Mouse (Mus musculus): ENCODE measurements around the gene Gna14. TPM values are rescaled to one million over a fixed set of nuclear protein-coding genes. Genes with fewer than 3 reads are reported as not detected.

The Gna14 gene
- polyA plus RNA-seq, 1 experiment from 2014 or later = 0.79 TPM

GRCm38 (mm10) chr19:16562676-16563075, 127.1 kb downstream of the Gna14 start:
- TF ChIP-seq CTCF (IDR thresholded peaks at IDR 0.05; ENCODE audit: low read depth) (no peak), EP300 (IDR thresholded peaks at IDR 0.05; ENCODE audit: low read depth) (no peak)
- no peak overlapping the region for H3K27ac ChIP-seq (ENCODE audit: low read depth)
- no peak overlapping the region for H3K9ac ChIP-seq (replicated peaks)
- ATAC-seq = no peak
- no peaks in the 10 kb centered on the region for H3K36me3 ChIP-seq (replicated peaks; ENCODE audit: insufficient read depth, low read length)
- WGBS (ENCODE audit: insufficient replicate concordance) = 86% methylated on average over 6 of the region's 6 CpGs
- H3K4me2 ChIP-seq (ENCODE audit: low read depth, low read length) = no peak overlapping the region
- H3K4me1 ChIP-seq (ENCODE audit: insufficient read depth) = no peaks in the 10 kb centered on the region
- H3K27me3 ChIP-seq (ENCODE audit: insufficient read depth, low read length) = no peaks in the 10 kb centered on the region
- H3K4me3 ChIP-seq (ENCODE audit: low read depth, low read length) = no peak overlapping the region
- no peaks in the 10 kb centered on the region for H3K9me3 ChIP-seq (ENCODE audit: low read length)
- no peak for DNase-seq

- WGBS (ENCODE audit: insufficient replicate concordance) = 77% methylated on average over 6 of the region's 6 CpGs
- no peak overlapping the region for H3K9ac ChIP-seq (replicated peaks)
These were observed 141.2 kb downstream of the Gna14 start for GRCm38 (mm10) chr19:16576790-16577189.

DNA sequence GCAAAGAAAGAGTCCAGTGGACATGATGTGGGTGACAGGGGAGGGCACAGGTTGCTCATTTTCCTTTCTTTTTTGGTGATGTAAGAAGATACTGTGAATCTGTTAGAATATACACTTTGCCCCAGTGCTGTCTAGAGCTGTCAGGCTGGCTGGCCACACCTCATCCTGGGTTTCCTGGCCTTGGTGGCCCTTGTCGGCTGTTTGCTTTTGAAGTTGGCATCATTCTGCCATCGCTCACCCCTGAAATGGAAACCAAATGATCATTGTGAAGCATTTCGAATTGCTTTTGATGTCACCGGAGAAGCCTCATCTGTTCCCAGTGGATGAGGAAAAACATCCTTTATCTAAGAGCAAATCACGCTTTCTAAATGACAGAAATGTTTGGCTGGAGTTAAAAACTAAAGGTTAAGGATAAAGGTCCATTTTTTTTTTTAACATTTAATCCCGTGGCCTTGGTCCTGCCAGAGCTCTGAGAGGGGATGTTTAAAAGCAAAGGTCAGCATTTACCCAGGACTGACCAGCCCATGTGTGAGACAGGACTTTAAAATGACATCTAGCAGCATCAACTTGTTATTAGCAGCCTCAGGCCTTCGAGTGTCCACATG, 144.2 kb downstream of the Gna14 start:
- ATAC-seq = no peak
- Histone ChIP-seq H3K36me3 (replicated peaks; ENCODE audit: insufficient read depth, low read length) (no peaks in the 10 kb centered on the region), H3K27ac (ENCODE audit: low read depth) (no peak overlapping the region), H3K4me3 (ENCODE audit: low read depth, low read length) (no peak overlapping the region), H3K27me3 (ENCODE audit: insufficient read depth, low read length) (no peaks in the 10 kb centered on the region), H3K4me2 (ENCODE audit: low read depth, low read length) (no peak overlapping the region), H3K9ac (replicated peaks) (no peak overlapping the region), H3K4me1 (ENCODE audit: insufficient read depth) (no peaks in the 10 kb centered on the region), H3K9me3 (ENCODE audit: low read length) (peaks cover 4% of the 10 kb centered on the region; the same call in 1 of the 2 replicates)
- no peak for DNase-seq
- 72% methylated on average over 7 of the region's 7 CpGs for WGBS (ENCODE audit: insufficient replicate concordance)
- no peak for TF ChIP-seq CTCF (IDR thresholded peaks at IDR 0.05; ENCODE audit: low read depth)
- no peak for TF ChIP-seq EP300 (IDR thresholded peaks at IDR 0.05; ENCODE audit: low read depth)

More at GRCm38 (mm10) chr19:16576790-16577189, 141.2 kb downstream of the Gna14 start:
- H3K27me3 ChIP-seq (ENCODE audit: insufficient read depth, low read length) = no peaks in the 10 kb centered on the region
- peaks cover under 1% of the 10 kb centered on the region; the same call in 1 of the 2 replicates for H3K9me3 ChIP-seq (ENCODE audit: low read length)
- no peaks in the 10 kb centered on the region for H3K36me3 ChIP-seq (replicated peaks; ENCODE audit: insufficient read depth, low read length)
- H3K4me3 ChIP-seq (ENCODE audit: low read depth, low read length) = no peak overlapping the region
- no peak overlapping the region for H3K4me2 ChIP-seq (ENCODE audit: low read depth, low read length)
- H3K27ac ChIP-seq (ENCODE audit: low read depth) = no peak overlapping the region
- H3K4me1 ChIP-seq (ENCODE audit: insufficient read depth) = no peaks in the 10 kb centered on the region
- no peak for ATAC-seq
- TF ChIP-seq CTCF (IDR thresholded peaks at IDR 0.05; ENCODE audit: low read depth) (no peak), EP300 (IDR thresholded peaks at IDR 0.05; ENCODE audit: low read depth) (no peak)
- DNase-seq = no peak

- Histone ChIP-seq H3K27me3 (ENCODE audit: insufficient read depth, low read length) (no peaks in the 10 kb centered on the region), H3K9me3 (ENCODE audit: low read length) (peaks cover 4% of the 10 kb centered on the region; the same call in 1 of the 2 replicates), H3K4me1 (ENCODE audit: insufficient read depth) (no peaks in the 10 kb centered on the region), H3K4me2 (ENCODE audit: low read depth, low read length) (no peak overlapping the region), H3K27ac (ENCODE audit: low read depth) (no peak overlapping the region), H3K36me3 (replicated peaks; ENCODE audit: insufficient read depth, low read length) (no peaks in the 10 kb centered on the region), H3K4me3 (ENCODE audit: low read depth, low read length) (no peak overlapping the region), H3K9ac (replicated peaks) (no peak overlapping the region)
- ATAC-seq = no peak
- no peak for TF ChIP-seq CTCF (IDR thresholded peaks at IDR 0.05; ENCODE audit: low read depth)
- no peak for TF ChIP-seq EP300 (IDR thresholded peaks at IDR 0.05; ENCODE audit: low read depth)
- DNase-seq = no peak
- WGBS (ENCODE audit: insufficient replicate concordance) = 84% methylated on average over 8 of the region's 8 CpGs
These were observed 144.9 kb downstream of the Gna14 start for GRCm38 (mm10) chr19:16580501-16580900.

DNA sequence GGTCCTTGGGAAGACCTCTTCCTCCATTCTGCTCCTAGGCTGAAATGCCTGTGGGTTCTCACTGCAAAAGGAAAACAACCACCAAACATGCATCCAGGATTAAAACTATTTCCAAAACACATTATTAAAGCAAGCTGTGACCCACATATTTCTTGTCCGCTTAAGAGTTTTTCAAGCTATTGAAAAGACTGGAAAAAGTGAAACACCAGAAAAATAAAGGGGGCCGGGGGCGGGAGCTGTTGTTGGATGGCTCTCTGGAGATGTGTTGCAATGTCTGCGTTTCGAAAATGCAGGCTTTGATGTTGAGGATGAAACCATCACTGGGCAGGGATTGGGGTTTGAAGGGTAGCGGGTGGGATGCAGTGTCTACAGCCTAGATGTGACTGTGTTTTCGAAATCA, 149.0 kb downstream of the Gna14 start:
- Histone ChIP-seq H3K27ac (ENCODE audit: low read depth) (no peak overlapping the region), H3K4me3 (ENCODE audit: low read depth, low read length) (no peak overlapping the region), H3K4me2 (ENCODE audit: low read depth, low read length) (no peak overlapping the region), H3K4me1 (ENCODE audit: insufficient read depth) (no peaks in the 10 kb centered on the region), H3K27me3 (ENCODE audit: insufficient read depth, low read length) (no peaks in the 10 kb centered on the region), H3K36me3 (replicated peaks; ENCODE audit: insufficient read depth, low read length) (no peaks in the 10 kb centered on the region), H3K9ac (replicated peaks) (no peak overlapping the region), H3K9me3 (ENCODE audit: low read length) (peaks cover 4% of the 10 kb centered on the region; the same call in 1 of the 2 replicates)
- 76% methylated on average over 7 of the region's 7 CpGs for WGBS (ENCODE audit: insufficient replicate concordance)
- ATAC-seq = no peak
- no peak for DNase-seq
- TF ChIP-seq EP300 (IDR thresholded peaks at IDR 0.05; ENCODE audit: low read depth) = no peak
- no peak for TF ChIP-seq CTCF (IDR thresholded peaks at IDR 0.05; ENCODE audit: low read depth)

DNA sequence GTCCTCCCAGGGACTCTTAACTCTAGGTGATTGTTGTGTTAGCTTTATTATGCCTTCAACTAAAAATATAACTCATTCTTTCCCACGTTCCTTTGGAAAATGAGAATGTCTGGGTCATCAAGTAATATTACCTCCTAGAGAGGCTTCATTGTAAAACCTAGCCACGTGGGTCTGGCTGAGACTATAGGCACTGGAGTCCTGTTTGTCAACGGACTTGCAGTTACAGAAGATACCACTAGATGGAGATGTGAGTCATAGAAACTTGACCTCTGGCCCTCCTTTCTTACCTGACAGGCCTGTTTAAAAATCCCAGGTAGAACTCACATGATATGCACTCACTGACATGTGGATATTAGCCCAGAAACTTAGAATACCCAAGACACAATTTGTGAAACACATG, 149.8 kb downstream of the Gna14 start:
- WGBS (ENCODE audit: insufficient replicate concordance) = 6% methylated on average over 3 of the region's 3 CpGs
- TF ChIP-seq CTCF (IDR thresholded peaks at IDR 0.05; ENCODE audit: low read depth) (peak; percentile 77), EP300 (IDR thresholded peaks at IDR 0.05; ENCODE audit: low read depth) (no peak)
- no peaks in the 10 kb centered on the region for H3K36me3 ChIP-seq (replicated peaks; ENCODE audit: insufficient read depth, low read length)
- H3K9me3 ChIP-seq (ENCODE audit: low read length) = peaks cover 4% of the 10 kb centered on the region; the same call in 1 of the 2 replicates
- no peak overlapping the region for H3K9ac ChIP-seq (replicated peaks)
- no peak for DNase-seq
- H3K4me3 ChIP-seq (ENCODE audit: low read depth, low read length) = no peak overlapping the region
- no peaks in the 10 kb centered on the region for H3K27me3 ChIP-seq (ENCODE audit: insufficient read depth, low read length)
- no peak overlapping the region for H3K4me2 ChIP-seq (ENCODE audit: low read depth, low read length)
- no peaks in the 10 kb centered on the region for H3K4me1 ChIP-seq (ENCODE audit: insufficient read depth)
- no peak overlapping the region for H3K27ac ChIP-seq (ENCODE audit: low read depth)
- 0 out of 2 replicates have a peak, but pooled peaks have one; percentile 31 for ATAC-seq

All from liver, postnatal 0 days (tissue).